Mouse (Mus musculus) limb, embryonic 10.5 days (tissue): Measurements from ENCODE around the gene Ttll3. TPM values are rescaled to one million over a fixed set of nuclear protein-coding genes. Genes with fewer than 3 reads are reported as not detected.

Experiments used
- DNase-seq: peaks from one replicate; pipeline ENCODE4 v3.0.0-alpha.2; 2017; ENCODE audit warnings: low spot score
- H3K27ac ChIP-seq: fragments of 300-500 bp; sonication (generic); 2 replicates; pipeline ENCODE4 v1.5.1; 2016; ENCODE audit warnings: mild to moderate bottlenecking
- H3K27me3 ChIP-seq: fragments of 300-500 bp; sonication (generic); 2 replicates; pipeline ENCODE4 v1.6.1; 2016; ENCODE audit warnings: low read depth, mild to moderate bottlenecking; ENCODE audit not compliant: poor library complexity, severe bottlenecking
- H3K36me3 ChIP-seq: fragments of 300-500 bp; sonication (generic); 2 replicates; pipeline ENCODE4 v1.6.1; 2016; ENCODE audit warnings: mild to moderate bottlenecking, moderate library complexity
- H3K4me1 ChIP-seq: fragments of 300-500 bp; sonication (generic); 2 replicates; pipeline ENCODE4 v1.6.1; 2016
- H3K4me3 ChIP-seq: fragments of 300-500 bp; sonication (generic); 2 replicates; pipeline ENCODE4 v1.5.1; 2016; ENCODE audit warnings: mild to moderate bottlenecking, moderate library complexity
- H3K9me3 ChIP-seq: fragments of 300-500 bp; sonication (generic); replicated peaks from 2 replicates; pipeline ENCODE4 v1.6.1; 2016; ENCODE audit warnings: mild to moderate bottlenecking
- WGBS: fragments of 180-500 bp; shearing (Covaris S2); methylation state at CpG from one replicate; pipeline ENCODE4 v1.1.7; 2016; 5-methylcytosine and 5-hydroxymethylcytosine counted together
- microRNA-seq: library from miRNA; unstranded; fragments of <30 nt; microRNA quantifications from one replicate; pipeline ENCODE4, GENCODE M21; 2017
- polyA plus RNA-seq: library from polyadenylated mRNA; unstranded; fragments of >200 nt; fragmentation: Nextera tagmentation; extraction: Ambion mirVana; gene quantifications from 2 replicates; pipeline ENCODE4 v1.2.1, GENCODE M21; 2016

The Ttll3 gene
- polyA plus RNA-seq, 1 experiment from 2014 or later: 4.1 TPM

GRCm38 (mm10) chr6:113451839-113452238 lies 62.8 kb downstream of the Ttll3 start:
- Histone ChIP-seq H3K4me3 (no peak overlapping the region), H3K27me3 (no peaks in the 10 kb centered on the region), H3K27ac (no peak overlapping the region), H3K4me1 (no peaks in the 10 kb centered on the region), H3K9me3 (no peaks in the 10 kb centered on the region), H3K36me3 (peaks cover 28% of the 10 kb centered on the region)
- 83% methylated on average over 2 of the region's 2 CpGs for WGBS
- DNase-seq: no peak

- Histone ChIP-seq H3K27ac (no peak overlapping the region), H3K4me1 (no peaks in the 10 kb centered on the region), H3K27me3 (no peaks in the 10 kb centered on the region), H3K4me3 (no peak overlapping the region), H3K9me3 (no peaks in the 10 kb centered on the region), H3K36me3 (no peaks in the 10 kb centered on the region)
- DNase-seq: no peak
- WGBS: 62% methylated on average over 5 of the region's 5 CpGs
Observed at GRCm38 (mm10) chr6:113455007-113455406, 65.9 kb downstream of the Ttll3 start.

GRCm38 (mm10) chr6:113457952-113458534 lies 69.0 kb downstream of the Ttll3 start, which contains the start of gene Il17re:
TSS of gene Il17re (plus strand) at chr6:113458484.
- 75% methylated on average over 10 of the region's 10 CpGs for WGBS
- H3K27ac ChIP-seq: no peak within 1 kb of the TSS
- DNase-seq: no peak
- no peaks in the 10 kb centered on the region for H3K36me3 ChIP-seq
- no peaks in the 10 kb centered on the region for H3K27me3 ChIP-seq
- H3K9me3 ChIP-seq: no peaks in the 10 kb centered on the region
- H3K4me1 ChIP-seq: no peaks in the 10 kb centered on the region
- no peak within 1 kb of the TSS for H3K4me3 ChIP-seq

- 54% methylated on average over 10 of the region's 10 CpGs for WGBS
- no peaks in the 10 kb centered on the region for H3K9me3 ChIP-seq
- no peak for DNase-seq
- no peaks in the 10 kb centered on the region for H3K36me3 ChIP-seq
- H3K27ac ChIP-seq: no peak overlapping the region
- H3K27me3 ChIP-seq: no peaks in the 10 kb centered on the region
- no peaks in the 10 kb centered on the region for H3K4me1 ChIP-seq
- H3K4me3 ChIP-seq: no peak overlapping the region
Observed at GRCm38 (mm10) chr6:113458635-113459034, 69.6 kb downstream of the Ttll3 start.

- H3K4me1 ChIP-seq: peaks cover 6% of the 10 kb centered on the region
- no peaks in the 10 kb centered on the region for H3K9me3 ChIP-seq
- H3K27me3 ChIP-seq: peaks cover 6% of the 10 kb centered on the region
- WGBS: 75% methylated on average over 7 of the region's 7 CpGs
- no peaks in the 10 kb centered on the region for H3K36me3 ChIP-seq
- DNase-seq: no peak
- H3K27ac ChIP-seq: no peak overlapping the region
- no peak overlapping the region for H3K4me3 ChIP-seq
Observed at GRCm38 (mm10) chr6:113464040-113464439, 75.0 kb downstream of the Ttll3 start.

Small RNA genes lying within 50 kb of the gene (microRNA-seq; reads per million reads assigned to microRNA genes)
- not detected for gene Gm24387

Other genes with a start within 250 kb of the Ttll3 start
- 1.3 and 1.5 TPM in 2 replicates for gene Lhfpl4, start 193.9 kb upstream of the Ttll3 start, polyA plus RNA-seq
- 45.5 and 48.9 TPM in 2 replicates for gene Mtmr14, start 151.4 kb upstream of the Ttll3 start, polyA plus RNA-seq
- 0.06 TPM in 2 replicates for gene Cpne9, start 107.0 kb upstream of the Ttll3 start, polyA plus RNA-seq
- 26.1 and 28.0 TPM in 2 replicates for gene Brpf1, start 82.1 kb upstream of the Ttll3 start, polyA plus RNA-seq
- 19.1 and 19.5 TPM in 2 replicates for gene Ogg1, start 62.3 kb upstream of the Ttll3 start, polyA plus RNA-seq
- gene Camk1, start 45.3 kb upstream of the Ttll3 start, polyA plus RNA-seq: 41.3 and 53.9 TPM in 2 replicates
- 47.2 and 53.4 TPM in 2 replicates for gene Tada3, start 11.4 kb upstream of the Ttll3 start, polyA plus RNA-seq
- 383 and 393 TPM in 2 replicates for gene Arpc4, start 11.1 kb upstream of the Ttll3 start, polyA plus RNA-seq
- 37.9 and 40.8 TPM in 2 replicates for gene Rpusd3, start 30.1 kb downstream of the Ttll3 start, polyA plus RNA-seq
- not detected in 2 replicates for gene Cidec, start 46.5 kb downstream of the Ttll3 start, polyA plus RNA-seq
- gene Jagn1, start 53.3 kb downstream of the Ttll3 start, polyA plus RNA-seq: 90.3 and 98.5 TPM in 2 replicates
- gene Il17re, start 69.2 kb downstream of the Ttll3 start, polyA plus RNA-seq: 2.2 and 2.3 TPM in 2 replicates
- gene Il17rc, start 82.2 kb downstream of the Ttll3 start, polyA plus RNA-seq: 3.4 and 4.0 TPM in 2 replicates
- gene Creld1, start 94.0 kb downstream of the Ttll3 start, polyA plus RNA-seq: 16.2 and 17.4 TPM in 2 replicates
- 0.60 and 0.73 TPM in 2 replicates for gene Prrt3, start 112.7 kb downstream of the Ttll3 start, polyA plus RNA-seq
- gene Emc3, start 142.4 kb downstream of the Ttll3 start, polyA plus RNA-seq: 75.8 and 75.9 TPM in 2 replicates
- 21.6 and 21.9 TPM in 2 replicates for gene Fancd2, start 142.4 kb downstream of the Ttll3 start, polyA plus RNA-seq
- 0.30 TPM in 1 of 2 replicates, not detected in the other for gene Fancd2os, start 211.5 kb downstream of the Ttll3 start, polyA plus RNA-seq
- 206 and 208 TPM in 2 replicates for gene Brk1, start 215.5 kb downstream of the Ttll3 start, polyA plus RNA-seq
- 41.4 and 47.7 TPM in 2 replicates for gene Vhl, start 234.7 kb downstream of the Ttll3 start, polyA plus RNA-seq
- gene Irak2, start 249.2 kb downstream of the Ttll3 start, polyA plus RNA-seq: 4.5 and 8.0 TPM in 2 replicates